Mouse (Mus musculus): ENCODE measurements around the gene Ube2q2.
"Not testable (repeated sequence)": the region's sequence is repeated elsewhere in the genome, so short reads cannot be mapped to it uniquely, and the experiment has no call there.

Ube2q2 gene

GRCm38 (mm10) chr9:55243280-55243679 is 94.6 kb downstream of the Ube2q2 start:
- DNase-seq: no peak

DNA sequence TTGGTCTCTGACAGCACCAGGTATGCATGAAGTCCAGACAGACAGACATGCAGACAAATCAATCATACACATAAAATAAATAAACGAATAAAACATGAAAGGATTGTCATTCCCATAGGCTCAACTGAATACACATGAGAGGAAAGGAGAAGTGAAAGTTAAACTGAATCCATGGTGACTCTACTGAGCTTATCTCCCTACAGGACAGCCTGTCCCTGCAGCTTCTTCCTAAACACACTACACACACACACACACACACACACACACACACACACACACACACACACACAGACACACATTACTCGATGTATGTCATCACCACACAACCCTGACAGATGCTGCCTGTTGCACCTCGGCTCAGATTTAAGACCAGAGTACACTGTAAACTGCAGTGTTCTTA is 95.4 kb downstream of the Ube2q2 start:
- DNase-seq: no peak

- DNase-seq: not testable (repeated sequence)
These were observed 96.5 kb downstream of the Ube2q2 start for GRCm38 (mm10) chr9:55245057-55245750.

DNA sequence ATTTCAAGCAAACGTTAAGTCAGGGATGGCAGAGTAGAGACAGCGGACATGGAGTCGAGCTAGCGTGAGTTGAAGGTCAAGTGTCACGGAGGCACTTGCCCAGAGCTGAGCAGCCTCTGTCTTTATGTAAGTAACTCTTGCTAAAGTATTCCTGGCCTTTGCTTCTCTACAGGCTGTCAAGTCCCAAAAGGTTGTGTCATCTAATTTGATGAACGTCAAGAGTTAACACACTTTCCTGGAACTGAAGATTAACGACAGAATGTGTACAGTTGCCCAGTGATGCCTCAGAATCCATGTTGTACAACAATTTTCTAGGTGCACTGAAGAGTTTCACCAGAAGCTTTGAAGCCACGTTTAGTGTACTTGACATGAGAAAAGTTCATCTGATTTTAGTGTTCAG is 97.8 kb downstream of the Ube2q2 start:
- no peak for DNase-seq

- no peak for DNase-seq
These were observed 98.3 kb downstream of the Ube2q2 start for GRCm38 (mm10) chr9:55246918-55247317.

GRCm38 (mm10) chr9:55248465-55248864 is 99.8 kb downstream of the Ube2q2 start:
- no peak for DNase-seq

GRCm38 (mm10) chr9:55250595-55251247 is 102.1 kb downstream of the Ube2q2 start:
- no peak for DNase-seq

- DNase-seq: not testable (repeated sequence)
These were observed 103.4 kb downstream of the Ube2q2 start for GRCm38 (mm10) chr9:55252097-55252496.

- no peak for DNase-seq
These were observed 105.2 kb downstream of the Ube2q2 start for GRCm38 (mm10) chr9:55253849-55254248.

- no peak for DNase-seq
These were observed 106.4 kb downstream of the Ube2q2 start for GRCm38 (mm10) chr9:55255056-55255455.

DNA sequence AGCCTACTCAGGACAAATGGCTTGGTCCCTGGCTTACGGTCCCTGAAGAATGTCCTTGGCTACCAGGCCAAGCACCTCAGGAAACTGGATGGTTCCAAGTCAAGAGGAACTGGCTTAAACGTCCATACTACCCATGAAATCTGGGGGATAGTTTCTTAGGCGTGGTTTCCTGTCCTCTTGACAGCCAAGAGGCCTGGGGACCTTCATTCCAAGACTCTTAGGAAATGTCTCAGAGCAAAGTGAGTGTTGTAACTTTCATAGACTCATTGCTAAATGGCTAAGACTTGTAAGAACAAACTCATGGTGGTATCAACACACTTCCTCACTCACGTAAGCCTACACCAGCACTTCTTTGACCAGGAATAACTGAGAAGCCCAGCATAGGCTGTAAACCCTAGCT is 107.0 kb downstream of the Ube2q2 start:
- DNase-seq: no peak

DNA sequence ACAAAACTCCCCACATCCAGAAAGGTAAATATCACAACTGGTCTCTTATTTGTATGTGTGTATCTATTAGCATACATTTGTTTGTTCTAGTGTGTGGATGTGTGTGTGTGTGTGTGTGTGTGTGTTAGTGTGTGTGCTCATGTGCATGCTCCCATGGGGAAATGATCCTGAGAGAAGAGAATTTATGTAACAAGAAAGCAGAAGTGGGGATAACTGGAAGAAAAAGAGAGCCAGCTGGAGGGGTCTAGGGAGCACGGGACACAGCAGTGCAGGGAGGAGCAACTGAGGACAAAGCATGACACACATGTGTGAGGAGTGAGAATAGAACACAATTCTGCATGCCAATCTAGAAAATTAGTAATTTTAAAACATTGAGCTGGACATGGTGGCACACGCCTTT is 108.5 kb downstream of the Ube2q2 start:
- no peak for DNase-seq
